In genomic region chr9:60527836-60528235, GRCm38 (mm10) we compare ENCODE assay signal across 21 mouse cellular contexts. TPM values are rescaled to one million over a fixed set of nuclear protein-coding genes. Genes with fewer than 3 reads are reported as not detected.
DNase-seq lines count a peak whose midpoint lies in the region; ATAC-seq and TF ChIP-seq lines count a peak whose summit lies in the region.
"Had no signal": no experiment of that assay in that cellular context is flagged by ENCODE, and none has a peak within 500 bp of the region (broad histone marks: within the 10 kb centered on the region; RNA-seq: fewer than 3 reads in every experiment).

No protein-coding gene starts in this region.

- H3K27me3 ChIP-seq in heart, adult 2 months (ENCODE audit: control insufficient read depth, insufficient read depth, low read length), result no peaks in the 10 kb centered on the region
- H3K27me3 ChIP-seq in heart, embryonic 11.5 days (ENCODE audit: control insufficient read depth, insufficient read depth, low read length), result no peaks in the 10 kb centered on the region
- H3K27me3 ChIP-seq in heart, embryonic 14.5 days (ENCODE audit: control insufficient read depth, insufficient read depth, low read length), result no peaks in the 10 kb centered on the region
- no peaks in the 10 kb centered on the region for H3K27me3 ChIP-seq in myocyte (ENCODE audit: control insufficient read depth, insufficient read depth, insufficient read length)
- H3K27me3 ChIP-seq: intestine, embryonic 15.5 days; Patski had no signal

- peak overlapping the region; percentile 57 for H3K27ac ChIP-seq in heart, adult 2 months
- no peak overlapping the region; the same call in 1 of the 2 replicates for H3K27ac ChIP-seq in heart, embryonic 11.5 days (ENCODE audit: low read depth, low read length)
- peak overlapping the region; percentile 80 to 89; a peak in 3 of 4 replicates for H3K27ac ChIP-seq in heart, embryonic 14.5 days (replicated peaks in 1 of 2; ENCODE audit: control insufficient read depth in 1 of 2, insufficient read depth in 1 of 2, low read depth in 2 of 2, low read length in 2 of 2)
- H3K27ac ChIP-seq: embryonic facial prominence, embryonic 12.5 days; forebrain, embryonic 12.5 days; hindbrain, embryonic 10.5 days; hindbrain, embryonic 14.5 days; intestine, embryonic 15.5 days had no signal

- peaks cover 13% of the 10 kb centered on the region for H3K4me1 ChIP-seq in heart, adult 2 months (ENCODE audit: control insufficient read depth, insufficient read depth, low read length)
- peaks cover 32% of the 10 kb centered on the region for H3K4me1 ChIP-seq in heart, embryonic 11.5 days (ENCODE audit: control insufficient read depth, insufficient read depth, low read length)
- H3K4me1 ChIP-seq in heart, embryonic 14.5 days (ENCODE audit: control insufficient read depth in 2 of 2, insufficient read depth in 2 of 2, low read length in 2 of 2), result peaks cover 35 to 39% of the 10 kb centered on the region in 2 experiments

- no peak for TF ChIP-seq POLR2A in heart, adult 2 months (IDR thresholded peaks at IDR 0.05; ENCODE audit: insufficient read depth, low read depth, low read length)
- no peak for TF ChIP-seq POLR2A in myocyte (IDR thresholded peaks at IDR 0.05; ENCODE audit: insufficient read length, low read depth)

- H3K79me2 ChIP-seq in heart, adult 2 months (replicated peaks; ENCODE audit: control insufficient read depth, insufficient read depth, low read length), result no peaks in the 10 kb centered on the region
- H3K79me2 ChIP-seq in myocyte (ENCODE audit: control insufficient read depth, insufficient read depth), result no peaks in the 10 kb centered on the region

- no peaks in the 10 kb centered on the region for H3K9me3 ChIP-seq in heart, embryonic 11.5 days (replicated peaks; ENCODE audit: control insufficient read depth, low read length)
- H3K9me3 ChIP-seq in heart, embryonic 14.5 days (ENCODE audit: control insufficient read depth, low read length), result no peaks in the 10 kb centered on the region
- H3K9me3 ChIP-seq: embryonic facial prominence, embryonic 12.5 days; forebrain, embryonic 12.5 days; hindbrain, embryonic 10.5 days; intestine, embryonic 15.5 days had no signal

- no peak for TF ChIP-seq EP300 in heart, adult 2 months (IDR thresholded peaks at IDR 0.05; ENCODE audit: insufficient read depth, low read depth, low read length)

- H3K9ac ChIP-seq in heart, adult 2 months (ENCODE audit: low read depth, low read length), result peak overlapping the region; percentile 29; the same call in 1 of the 2 replicates
- no peak overlapping the region for H3K9ac ChIP-seq in heart, embryonic 11.5 days (ENCODE audit: low read depth, low read length)
- H3K9ac ChIP-seq in heart, embryonic 14.5 days (ENCODE audit: low read length), result no peak overlapping the region
- H3K9ac ChIP-seq: embryonic facial prominence, embryonic 12.5 days; forebrain, embryonic 12.5 days; hindbrain, embryonic 14.5 days; intestine, embryonic 15.5 days had no signal

- DNase-seq in heart, adult 2 months, result no peak
- DNase-seq in heart, adult 9 months (ENCODE audit: low spot score in 2 of 2), result no peak
- peak; percentile 54 for DNase-seq in 3T3-L1 (ENCODE audit: low read depth, low spot score)
- DNase-seq in B cell, adult 2 months, result no peak
- DNase-seq: adrenal gland, postnatal 14 days; cerebellum, adult 11-12 months; cerebellum, adult 9-10 months; cerebellum, postnatal 25 days; gastrocnemius, postnatal 14 days; kidney, adult 18-20 months had no signal

- intact Hi-C loops in heart, adult 2 months (cut with DNase I), result no loop called here

- no peaks in the 10 kb centered on the region for H3K36me3 ChIP-seq in heart, adult 2 months (ENCODE audit: control insufficient read depth, insufficient read depth, low read length)
- H3K36me3 ChIP-seq in heart, embryonic 11.5 days (ENCODE audit: control insufficient read depth, insufficient read depth, low read length), result no peaks in the 10 kb centered on the region
- no peaks in the 10 kb centered on the region for H3K36me3 ChIP-seq in heart, embryonic 14.5 days (ENCODE audit: control insufficient read depth, insufficient read depth, low read length)
- H3K36me3 ChIP-seq in myocyte (ENCODE audit: control insufficient read depth, insufficient read depth), result no peaks in the 10 kb centered on the region
- H3K36me3 ChIP-seq: embryonic facial prominence, embryonic 12.5 days; forebrain, embryonic 12.5 days; hindbrain, embryonic 10.5 days; intestine, embryonic 15.5 days had no signal

- H3K4me3 ChIP-seq in heart, adult 2 months, result no peak overlapping the region
- H3K4me3 ChIP-seq in heart, embryonic 11.5 days (ENCODE audit: low read depth, low read length), result no peak overlapping the region
- no peak overlapping the region for H3K4me3 ChIP-seq in heart, embryonic 14.5 days (ENCODE audit: control insufficient read depth in 1 of 2, insufficient read depth in 1 of 2, low read depth in 1 of 2, low read length in 2 of 2)
- no peak overlapping the region for H3K4me3 ChIP-seq in myocyte
- H3K4me3 ChIP-seq: embryonic facial prominence, embryonic 12.5 days; forebrain, embryonic 12.5 days; hindbrain, embryonic 10.5 days; intestine, embryonic 15.5 days had no signal

- TF ChIP-seq CTCF in heart, adult 2 months (IDR thresholded peaks at IDR 0.05), result no peak

- H3K4me2 ChIP-seq in heart, embryonic 11.5 days, result no peak overlapping the region
- no peak overlapping the region for H3K4me2 ChIP-seq in heart, embryonic 14.5 days (ENCODE audit: low read length)
- H3K4me2 ChIP-seq in myocyte (ENCODE audit: low read depth), result peak overlapping the region; percentile 22
- H3K4me2 ChIP-seq: embryonic facial prominence, embryonic 12.5 days; forebrain, embryonic 12.5 days; hindbrain, embryonic 14.5 days; intestine, embryonic 15.5 days had no signal

- WGBS in heart, adult 2 months, result 90% methylated on average over 2 of the region's 2 CpGs
- WGBS in heart, embryonic 11.5 days (ENCODE audit: insufficient replicate concordance), result 83% methylated on average over 2 of the region's 2 CpGs
- 88% methylated on average over 2 of the region's 2 CpGs for WGBS in heart, embryonic 14.5 days

- ATAC-seq in heart, embryonic 11.5 days (replicated peaks; ENCODE audit: insufficient number of reproducible peaks, low FRiP score, low TSS enrichment), result no peak
- no peak for ATAC-seq in heart, embryonic 14.5 days (ENCODE audit: insufficient number of reproducible peaks, insufficient read depth, low FRiP score, low read depth)
- ATAC-seq: activated CD4-positive, CD25-positive, alpha-beta regulatory T cell, adult 4 months; forebrain, embryonic 16.5 days; intestine, embryonic 15.5 days had no signal

- no peak overlapping the region for H3ac ChIP-seq in myocyte (ENCODE audit: control insufficient read depth, insufficient read length)

TF ChIP-seq in myocyte, 11 proteins besides CTCF, POLR2A, EP300 and RAD21:
- TF ChIP-seq MYOD1 (IDR thresholded peaks at IDR 0.05; ENCODE audit: control insufficient read depth in 1 of 3, insufficient read length in 2 of 3, low read depth in 2 of 3) (no peak), CEBPB (IDR thresholded peaks at IDR 0.05; ENCODE audit: insufficient read depth, poor library complexity, severe bottlenecking) (peak; percentile 77), TCF3 (IDR thresholded peaks at IDR 0.05; ENCODE audit: insufficient read length, low read depth) (no peak)

RNA-seq across cellular contexts. Expression of gene Thsd4, which starts 6.0 kb away (rescaled TPM):
- 1 to 10 TPM; 4.3 to 5.2 TPM for total RNA-seq in heart, adult 2 months (2021)
- polyA plus RNA-seq in heart, adult 2 months (2012; rRNA removed), result 3.5 and 5.8 TPM in 2 replicates
- 10.6 and 14.6 TPM in 2 replicates for polyA plus RNA-seq in heart, embryonic 11.5 days (2014; fragmentation: Nextera tagmentation; extraction: Ambion mirVana)
- polyA plus RNA-seq in heart, embryonic 14.5 days (2014; fragmentation: Nextera tagmentation; extraction: Ambion mirVana), result 9.4 and 9.5 TPM in 2 replicates
- 1.7 TPM for polyA plus RNA-seq in myocyte (2012; fragmentation: generic; extraction: Trizol)
- polyA plus RNA-seq: activated CD4-positive, CD25-positive, alpha-beta regulatory T cell, adult 4 months had no signal
